In genomic region chr14:111778152-111778551, GRCm38 (mm10) we compare ENCODE assay signal across 15 mouse cellular contexts.
A peak's percentile ranks its signal among the peaks of the same experiment; 100 is the strongest.
DNase-seq lines count a peak whose midpoint lies in the region; ATAC-seq and TF ChIP-seq lines count a peak whose summit lies in the region.
"Had no signal": no experiment of that assay in that cellular context is flagged by ENCODE, and none has a peak within 500 bp of the region (broad histone marks: within the 10 kb centered on the region; RNA-seq: fewer than 3 reads in every experiment).

No protein-coding gene starts in this region.

- H3K4me1 ChIP-seq in kidney, postnatal 0 days (replicated peaks; ENCODE audit: insufficient read depth, low read length): no peaks in the 10 kb centered on the region
- H3K4me1 ChIP-seq in kidney, embryonic 14.5 days (ENCODE audit: control insufficient read depth, insufficient read depth, low read length): no peaks in the 10 kb centered on the region
- H3K4me1 ChIP-seq: embryonic facial prominence, embryonic 13.5 days; forebrain, embryonic 15.5 days; liver, embryonic 15.5 days; midbrain, embryonic 13.5 days had no signal

- no peak overlapping the region for H3K4me2 ChIP-seq in kidney, postnatal 0 days (ENCODE audit: low read length)
- no peak overlapping the region for H3K4me2 ChIP-seq in kidney, embryonic 14.5 days (replicated peaks; ENCODE audit: low read depth, low read length)
- H3K4me2 ChIP-seq: embryonic facial prominence, embryonic 13.5 days; forebrain, embryonic 15.5 days; liver, embryonic 15.5 days; midbrain, embryonic 13.5 days had no signal

- H3K9ac ChIP-seq in kidney, postnatal 0 days (ENCODE audit: low read depth, low read length): no peak overlapping the region
- no peak overlapping the region for H3K9ac ChIP-seq in kidney, embryonic 14.5 days (ENCODE audit: low read depth, low read length)
- H3K9ac ChIP-seq: embryonic facial prominence, embryonic 13.5 days; forebrain, embryonic 15.5 days; liver, embryonic 15.5 days; midbrain, embryonic 13.5 days had no signal

- TF ChIP-seq CTCF in kidney, postnatal 0 days (IDR thresholded peaks at IDR 0.05; ENCODE audit: low read depth): peak; percentile 50; the same call in 1 of the 2 replicates

- no peaks in the 10 kb centered on the region for H3K36me3 ChIP-seq in kidney, postnatal 0 days (ENCODE audit: insufficient read depth, low read length)
- H3K36me3 ChIP-seq in kidney, embryonic 14.5 days (ENCODE audit: control insufficient read depth, insufficient read depth, low read length): no peaks in the 10 kb centered on the region
- H3K36me3 ChIP-seq: embryonic facial prominence, embryonic 13.5 days; forebrain, embryonic 15.5 days; liver, embryonic 15.5 days; midbrain, embryonic 13.5 days had no signal

- no peak for ATAC-seq in kidney, postnatal 0 days (replicated peaks; ENCODE audit: low FRiP score, low read depth)
- no peak for ATAC-seq in kidney, embryonic 14.5 days (ENCODE audit: low FRiP score, low TSS enrichment)
- no peak for ATAC-seq in erythroid progenitor cell, adult 5-6 weeks (replicated peaks; ENCODE audit: low FRiP score, poor library complexity, severe bottlenecking)
- ATAC-seq: forebrain, embryonic 15.5 days; midbrain, embryonic 13.5 days had no signal

- H3K4me3 ChIP-seq in kidney, postnatal 0 days (replicated peaks; ENCODE audit: low read depth, low read length): no peak overlapping the region
- H3K4me3 ChIP-seq in kidney, embryonic 14.5 days (ENCODE audit: low read length): no peak overlapping the region
- H3K4me3 ChIP-seq: embryonic facial prominence, embryonic 13.5 days; forebrain, embryonic 15.5 days; liver, embryonic 15.5 days; midbrain, embryonic 13.5 days had no signal

- no peaks in the 10 kb centered on the region for H3K9me3 ChIP-seq in kidney, postnatal 0 days (replicated peaks; ENCODE audit: low read length)
- H3K9me3 ChIP-seq in kidney, embryonic 14.5 days (ENCODE audit: control insufficient read depth, low read length): no peaks in the 10 kb centered on the region
- H3K9me3 ChIP-seq: embryonic facial prominence, embryonic 13.5 days; forebrain, embryonic 15.5 days; liver, embryonic 15.5 days; midbrain, embryonic 13.5 days had no signal

- no peak overlapping the region for H3K27ac ChIP-seq in kidney, postnatal 0 days
- no peak overlapping the region for H3K27ac ChIP-seq in kidney, embryonic 14.5 days (ENCODE audit: low read depth, low read length)
- H3K27ac ChIP-seq: embryonic facial prominence, embryonic 13.5 days; forebrain, embryonic 15.5 days; liver, embryonic 15.5 days; midbrain, embryonic 13.5 days had no signal

- H3K27me3 ChIP-seq in kidney, postnatal 0 days (ENCODE audit: insufficient read depth, low read length): no peaks in the 10 kb centered on the region
- H3K27me3 ChIP-seq in kidney, embryonic 14.5 days (ENCODE audit: control insufficient read depth, insufficient read depth, low read length): no peaks in the 10 kb centered on the region
- H3K27me3 ChIP-seq: embryonic facial prominence, embryonic 13.5 days; forebrain, embryonic 15.5 days; liver, embryonic 15.5 days; midbrain, embryonic 13.5 days had no signal

- DNase-seq in cerebellum, postnatal 14 days: peak; percentile 39 to 42
- no peak for DNase-seq in cerebellum, adult 9-11 months
- no peak for DNase-seq in kidney, postnatal 0 days (ENCODE audit: low spot score)
- DNase-seq in 416B (ENCODE audit: low read depth): peak; percentile 4
- peak; percentile 30 for DNase-seq in ZHBTc4 (ENCODE audit: low read depth, low spot score)
- DNase-seq in natural killer cell, adult 2 months (ENCODE audit: low spot score in 2 of 2): no peak
- DNase-seq: B cell, adult 2 months; lung, postnatal 4 days; thymus, adult 18-20 months had no signal

- WGBS in kidney, postnatal 0 days: 67% methylated on average over 1 of the region's 1 CpGs
- WGBS in kidney, embryonic 14.5 days: 73% methylated on average over 1 of the region's 1 CpGs

Comparison
In these comparisons a context has a peak if more than half of its experiments do, and no peak if none do; other contexts are left out.
1. DNase-seq: peak in cerebellum, postnatal 14 days (2 of 2), 416B (single experiment) and ZHBTc4 (single experiment); none in cerebellum, adult 9-11 months (single experiment), kidney, postnatal 0 days (single experiment) and natural killer cell, adult 2 months (0 of 2).